Mouse (Mus musculus) brown adipose tissue, adult 24 weeks (tissue): ENCODE data around the gene Tgoln1. TPM values are rescaled to one million over a fixed set of nuclear protein-coding genes. Genes with fewer than 3 reads are reported as not detected.

Experiments used
- H3K27ac ChIP-seq: fragments of 200-500 bp; replicated peaks from 2 replicates; pipeline ENCODE4 v1.5.1; 2012; ENCODE audit warnings: low read depth, mild to moderate bottlenecking, low read length
- H3K4me1 ChIP-seq: fragments of 200-500 bp; 2 replicates; pipeline ENCODE4 v1.6.1; 2012; ENCODE audit warnings: low read length, mixed read lengths; ENCODE audit not compliant: control insufficient read depth, insufficient read depth, insufficient read length
- H3K4me3 ChIP-seq: fragments of 200-500 bp; 2 replicates; pipeline ENCODE4 v1.5.1; 2012; ENCODE audit warnings: low read depth, mild to moderate bottlenecking, low read length, moderate library complexity; ENCODE audit not compliant: insufficient read depth
- polyA plus RNA-seq: library from polyadenylated mRNA; stranded (reverse); fragments of >200 nt; gene quantifications from 2 replicates; pipeline ENCODE4 v1.2.4, GENCODE M21; 2012; ENCODE audit not compliant: missing spikeins, insufficient read depth, insufficient read length

Tgoln1 gene
- polyA plus RNA-seq, 1 experiment = 176 TPM

DNA sequence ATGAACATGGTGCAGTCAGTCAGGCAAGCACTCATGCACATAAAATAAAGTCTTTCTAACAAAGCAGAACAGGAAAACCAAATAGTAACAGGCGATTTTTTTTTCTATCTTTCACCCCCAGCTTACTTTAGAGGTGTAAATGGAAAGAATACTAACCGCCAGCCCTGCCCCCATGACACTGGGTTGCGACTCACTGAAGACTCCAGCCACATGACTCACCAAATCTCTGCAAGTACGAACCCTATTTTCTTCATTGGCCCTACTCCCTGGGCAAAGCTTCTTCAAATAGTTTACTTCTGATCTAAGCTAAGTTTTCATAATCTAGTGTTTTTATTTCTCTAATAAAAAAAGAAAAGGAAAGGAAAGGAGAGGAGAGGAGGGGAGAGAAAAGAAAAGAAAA lies 27.8 kb upstream of the Tgoln1 start:
- no peak overlapping the region for H3K4me3 ChIP-seq
- H3K4me1 ChIP-seq = no peaks in the 10 kb centered on the region
- no peak overlapping the region for H3K27ac ChIP-seq

- no peak overlapping the region for H3K4me3 ChIP-seq
- no peaks in the 10 kb centered on the region for H3K4me1 ChIP-seq
- H3K27ac ChIP-seq = no peak overlapping the region
Measured at GRCm38 (mm10) chr6:72641218-72641954, 24.6 kb upstream of the Tgoln1 start.

DNA sequence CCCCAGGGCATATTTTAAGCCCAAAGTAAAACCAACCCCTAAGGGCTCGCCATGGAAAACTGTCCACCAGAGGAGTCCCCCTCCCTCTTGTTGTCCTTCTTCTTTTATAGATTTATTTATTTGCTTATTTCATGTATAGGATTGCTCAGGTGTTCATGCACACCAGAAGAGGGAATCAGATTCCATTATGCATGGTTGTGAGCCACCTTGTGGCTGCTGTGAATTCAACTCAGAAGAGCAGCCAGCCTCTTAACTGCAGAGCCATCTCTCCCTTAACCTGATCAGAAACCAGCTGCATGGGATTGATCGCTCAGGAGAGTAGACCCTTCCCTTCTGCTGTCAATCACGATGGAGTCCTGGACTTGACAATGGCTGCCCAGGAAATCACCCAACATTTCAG lies 20.1 kb upstream of the Tgoln1 start:
- Histone ChIP-seq H3K4me3 (no peak overlapping the region), H3K4me1 (no peaks in the 10 kb centered on the region), H3K27ac (no peak overlapping the region)

GRCm38 (mm10) chr6:72635760-72636431 lies 19.1 kb upstream of the Tgoln1 start:
- Histone ChIP-seq H3K4me3 (no peak overlapping the region), H3K27ac (no peak overlapping the region), H3K4me1 (no peaks in the 10 kb centered on the region)

GRCm38 (mm10) chr6:72634311-72634710 lies 17.5 kb upstream of the Tgoln1 start:
- Histone ChIP-seq H3K27ac (no peak overlapping the region), H3K4me1 (no peaks in the 10 kb centered on the region), H3K4me3 (no peak overlapping the region)

DNA sequence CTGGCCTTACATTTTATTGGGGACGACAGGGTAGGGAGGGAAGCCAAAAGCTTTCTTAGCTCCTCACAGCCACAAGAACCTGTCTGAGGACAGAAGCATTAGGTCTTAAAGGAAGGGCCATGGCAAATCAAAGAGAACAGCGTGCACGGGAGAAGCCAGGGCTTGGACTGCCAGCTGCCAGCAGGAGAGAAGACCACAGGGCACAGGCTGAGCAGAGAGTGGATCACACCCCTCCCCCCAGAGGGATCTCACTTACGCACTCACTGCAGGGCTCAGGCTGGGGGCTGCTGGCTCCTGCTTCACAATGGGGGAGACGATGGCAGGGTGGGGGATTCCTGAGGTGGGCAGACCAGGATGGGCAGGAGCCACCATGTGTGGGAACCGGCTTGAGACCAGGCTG lies 14.9 kb upstream of the Tgoln1 start:
- Histone ChIP-seq H3K4me1 (no peaks in the 10 kb centered on the region), H3K4me3 (no peak overlapping the region), H3K27ac (no peak overlapping the region)

- H3K4me3 ChIP-seq = no peak overlapping the region
- H3K4me1 ChIP-seq = no peaks in the 10 kb centered on the region
Measured at GRCm38 (mm10) chr6:72630961-72631360, 14.2 kb upstream of the Tgoln1 start.

GRCm38 (mm10) chr6:72630370-72630769 lies 13.6 kb upstream of the Tgoln1 start:
- Histone ChIP-seq H3K27ac (no peak overlapping the region), H3K4me3 (no peak overlapping the region), H3K4me1 (no peaks in the 10 kb centered on the region)

More at GRCm38 (mm10) chr6:72630961-72631360, 14.2 kb upstream of the Tgoln1 start:
- no peak overlapping the region for H3K27ac ChIP-seq

DNA sequence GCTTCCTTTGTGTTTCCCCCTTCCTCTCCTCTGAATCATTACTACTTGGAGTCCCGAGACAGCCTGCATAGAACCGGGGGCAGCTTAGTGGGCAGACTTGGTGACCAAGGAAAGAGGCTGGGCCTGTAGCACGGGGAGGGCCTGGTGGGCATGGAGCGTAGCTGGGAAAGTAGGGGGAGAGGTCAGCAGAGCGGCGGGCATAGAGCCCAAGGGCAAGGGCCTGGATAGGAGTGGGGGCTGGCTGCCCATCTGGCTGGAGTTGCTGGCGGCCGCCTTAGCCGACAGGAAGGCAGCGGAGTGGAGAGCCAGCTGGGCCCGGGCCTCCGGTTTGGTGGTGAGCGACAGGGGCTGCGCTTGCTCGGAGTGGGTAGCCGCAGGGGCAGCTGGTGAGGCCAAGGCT lies 10.5 kb upstream of the Tgoln1 start:
- no peak overlapping the region for H3K4me3 ChIP-seq
- peaks cover 3% of the 10 kb centered on the region; the same call in 1 of the 2 replicates for H3K4me1 ChIP-seq
- no peak overlapping the region for H3K27ac ChIP-seq

DNA sequence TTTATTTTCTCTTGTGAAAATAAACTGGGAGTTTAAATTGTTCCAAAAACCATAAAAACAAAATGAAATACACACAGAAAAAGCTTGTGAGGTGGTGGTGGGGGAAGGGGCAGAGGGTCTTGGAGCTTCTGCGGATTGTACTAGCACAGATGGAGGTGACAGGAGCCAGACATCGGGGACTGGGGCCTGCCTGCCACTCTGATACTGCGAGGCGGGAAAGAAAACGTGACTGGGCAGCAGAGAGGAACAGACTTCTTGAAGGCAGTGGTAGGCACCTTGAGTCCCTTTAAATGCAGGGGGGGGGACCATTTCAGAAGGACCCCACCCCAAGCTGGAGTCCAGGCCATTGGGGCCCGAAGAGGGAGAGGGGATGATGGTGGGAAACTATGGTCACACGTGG lies 9.6 kb upstream of the Tgoln1 start:
- Histone ChIP-seq H3K4me3 (no peak overlapping the region), H3K4me1 (peaks cover 3% of the 10 kb centered on the region; the same call in 1 of the 2 replicates), H3K27ac (no peak overlapping the region)

- Histone ChIP-seq H3K27ac (no peak overlapping the region), H3K4me1 (peaks cover 3% of the 10 kb centered on the region; the same call in 1 of the 2 replicates)
Measured at GRCm38 (mm10) chr6:72623661-72624402, 7.0 kb upstream of the Tgoln1 start.

GRCm38 (mm10) chr6:72622917-72623316 lies 6.1 kb upstream of the Tgoln1 start:
- Histone ChIP-seq H3K4me3 (no peak overlapping the region), H3K27ac (no peak overlapping the region), H3K4me1 (peaks cover 3% of the 10 kb centered on the region; the same call in 1 of the 2 replicates)

More at GRCm38 (mm10) chr6:72623661-72624402, 7.0 kb upstream of the Tgoln1 start:
- no peak overlapping the region for H3K4me3 ChIP-seq

- H3K4me3 ChIP-seq = no peak overlapping the region
- no peak overlapping the region for H3K27ac ChIP-seq
- H3K4me1 ChIP-seq = peaks cover 6% of the 10 kb centered on the region
Measured at GRCm38 (mm10) chr6:72620920-72621319, 4.1 kb upstream of the Tgoln1 start.

DNA sequence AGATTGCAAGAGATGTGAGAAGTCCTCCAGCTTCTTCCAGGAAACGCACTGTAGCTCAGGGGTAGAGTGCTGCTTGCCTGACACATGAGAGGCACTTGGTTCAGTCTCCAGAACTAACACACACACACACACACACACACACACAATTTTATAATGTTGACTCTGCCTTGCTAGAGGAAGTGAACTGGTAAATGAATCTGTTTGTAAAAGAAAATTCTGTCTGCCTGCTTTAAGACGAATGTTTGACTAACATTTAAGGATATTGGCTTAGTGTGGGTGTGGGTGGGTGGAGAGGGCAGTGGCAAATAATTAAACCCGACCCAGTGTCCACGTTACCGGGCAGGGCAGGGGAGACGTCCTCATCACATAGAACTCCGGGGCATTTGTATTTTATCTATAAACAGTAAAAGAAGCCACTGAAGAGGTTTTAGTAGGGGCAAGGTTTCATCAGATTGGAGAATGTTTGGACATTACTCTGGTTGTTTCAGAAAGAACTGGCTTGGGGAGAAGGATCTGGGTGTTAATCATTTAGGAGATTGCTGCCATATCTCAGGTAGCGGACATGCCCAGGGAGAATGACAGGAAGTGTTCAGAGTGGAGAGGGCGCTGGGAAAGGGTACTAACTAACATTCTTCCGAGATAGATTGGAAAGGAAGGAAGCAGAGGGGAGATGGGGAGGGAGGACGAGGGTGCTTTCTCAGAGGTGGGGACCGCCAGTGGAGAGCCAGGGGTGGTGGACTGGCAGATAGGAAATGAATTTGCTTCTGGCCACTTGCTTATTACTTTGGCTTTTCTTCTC lies 3.1 kb upstream of the Tgoln1 start:
- no peak overlapping the region for H3K4me3 ChIP-seq
- H3K27ac ChIP-seq = 0 out of 2 replicates have a peak overlapping the region, but pooled peaks have one; percentile 15
- peaks cover 6% of the 10 kb centered on the region for H3K4me1 ChIP-seq
